Mouse (Mus musculus): ENCODE measurements around the gene Slc27a1. TPM values are rescaled to one million over a fixed set of nuclear protein-coding genes. Genes with fewer than 3 reads are reported as not detected.

The Slc27a1 gene
- polyA plus RNA-seq, 1 experiment from 2014 or later, result 35.2 TPM

DNA sequence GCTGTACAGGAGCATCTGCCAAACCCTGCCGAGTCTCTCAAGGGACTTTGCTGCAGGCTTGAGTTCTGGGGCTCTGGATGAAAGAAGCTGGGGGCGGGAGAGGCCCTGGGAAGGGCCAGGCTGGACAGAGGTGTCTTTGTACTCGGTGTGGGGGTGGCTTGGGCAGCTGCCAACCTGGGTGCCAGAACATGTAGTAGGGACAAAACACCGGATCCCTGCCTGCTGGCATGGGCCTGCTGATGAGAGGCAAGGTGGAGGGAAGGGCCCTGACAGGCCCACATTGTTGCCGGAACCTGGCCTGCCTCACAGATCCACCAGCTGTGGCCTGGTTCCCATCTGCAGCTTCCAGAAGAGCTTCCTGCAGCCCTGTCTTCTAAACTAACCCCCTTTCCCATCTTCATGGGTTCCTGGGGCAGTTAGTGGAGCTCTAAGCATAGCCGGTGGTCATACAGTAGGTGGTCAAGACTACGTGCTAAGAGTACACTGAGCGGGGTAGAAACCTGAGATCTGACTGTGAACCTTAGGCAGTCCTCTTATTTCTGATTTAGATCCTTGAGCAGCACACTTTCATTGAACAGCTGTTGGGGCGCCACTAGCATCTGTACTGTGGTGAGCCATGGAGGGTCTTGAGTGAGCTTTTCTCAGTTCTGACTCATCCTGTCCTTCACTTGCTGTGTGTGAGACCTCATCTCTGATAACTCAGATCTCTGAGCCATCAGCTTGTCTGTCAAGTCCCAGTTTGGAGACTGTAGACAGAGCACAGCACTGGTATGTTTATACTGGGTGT, 4.4 kb downstream of the Slc27a1 start:
- H3K9ac ChIP-seq (ENCODE audit: low read length), result peak overlapping the region; percentile 22; the same call in 1 of the 2 replicates
- WGBS, result 67% methylated on average over 9 of the region's 9 CpGs

DNA sequence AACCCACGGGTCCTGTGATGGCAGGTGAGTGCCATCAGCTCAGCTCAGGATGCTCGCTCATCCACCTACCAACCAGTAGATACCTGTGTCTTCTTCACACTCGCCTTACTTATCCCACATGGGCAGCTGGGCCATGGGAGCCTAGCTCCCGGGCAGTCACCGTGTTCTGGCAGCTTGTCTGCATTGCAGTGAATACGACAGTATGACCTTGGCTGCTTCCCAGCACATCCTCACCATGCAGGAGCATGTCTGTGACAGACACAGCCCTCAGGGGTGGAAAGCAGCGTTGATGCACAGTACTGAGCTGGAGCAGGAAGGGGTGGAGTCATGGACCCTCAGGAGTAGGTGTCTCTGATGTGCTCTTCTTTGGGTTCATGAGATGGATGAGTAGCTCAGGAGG, 5.7 kb downstream of the Slc27a1 start:
- Histone ChIP-seq H3K9me3 (replicated peaks; ENCODE audit: control insufficient read depth, low read length) (no peaks in the 10 kb centered on the region), H3K4me3 (replicated peaks; ENCODE audit: low read length) (no peak overlapping the region), H3K9ac (ENCODE audit: low read length) (no peak overlapping the region), H3K27ac (ENCODE audit: low read length) (no peak overlapping the region), H3K4me1 (ENCODE audit: control insufficient read depth, insufficient read depth, low read length) (peaks cover 7% of the 10 kb centered on the region), H3K4me2 (ENCODE audit: low read depth, low read length) (no peak overlapping the region), H3K27me3 (ENCODE audit: control insufficient read depth, insufficient read depth, low read length) (no peaks in the 10 kb centered on the region), H3K36me3 (ENCODE audit: control insufficient read depth, insufficient read depth, low read length) (no peaks in the 10 kb centered on the region)
- WGBS, result 75% methylated on average over 7 of the region's 7 CpGs
- ATAC-seq (ENCODE audit: insufficient read depth, low FRiP score), result no peak

More for the DNA sequence above, 4.4 kb downstream of the Slc27a1 start:
- peak overlapping the region; percentile 52; the same call in 1 of the 2 replicates for H3K27ac ChIP-seq (ENCODE audit: low read length)
- no peaks in the 10 kb centered on the region for H3K36me3 ChIP-seq (ENCODE audit: control insufficient read depth, insufficient read depth, low read length)
- H3K4me1 ChIP-seq (ENCODE audit: control insufficient read depth, insufficient read depth, low read length), result peaks cover 17% of the 10 kb centered on the region
- H3K4me3 ChIP-seq (replicated peaks; ENCODE audit: low read length), result no peak overlapping the region
- H3K4me2 ChIP-seq (ENCODE audit: low read depth, low read length), result 0 out of 2 replicates have a peak overlapping the region, but pooled peaks have one; percentile 2
- no peaks in the 10 kb centered on the region for H3K27me3 ChIP-seq (ENCODE audit: control insufficient read depth, insufficient read depth, low read length)
- ATAC-seq (ENCODE audit: insufficient read depth, low FRiP score), result no peak
- no peaks in the 10 kb centered on the region for H3K9me3 ChIP-seq (replicated peaks; ENCODE audit: control insufficient read depth, low read length)

DNA sequence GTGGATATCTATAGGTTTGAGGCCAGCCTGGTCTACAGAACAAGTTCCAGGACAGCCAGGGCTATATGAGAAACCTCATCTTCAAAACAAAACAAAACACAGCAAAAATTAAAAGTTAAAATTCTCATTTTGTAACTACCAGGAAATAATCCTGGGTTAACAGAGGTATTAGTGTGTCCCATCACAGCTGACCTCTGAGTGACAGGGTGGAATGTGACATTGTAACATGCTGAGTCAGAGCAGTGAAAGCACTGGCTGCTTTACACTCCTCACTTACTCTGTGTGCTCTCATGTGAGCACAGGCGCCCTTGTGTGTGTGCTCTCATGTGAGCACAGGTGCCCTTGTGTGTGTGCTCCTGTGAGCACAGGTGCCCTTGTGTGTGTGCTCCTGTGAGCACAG, 6.3 kb downstream of the Slc27a1 start:
- Histone ChIP-seq H3K4me2 (ENCODE audit: low read depth, low read length) (no peak overlapping the region), H3K27me3 (ENCODE audit: control insufficient read depth, insufficient read depth, low read length) (no peaks in the 10 kb centered on the region), H3K27ac (ENCODE audit: low read length) (no peak overlapping the region), H3K4me1 (ENCODE audit: control insufficient read depth, insufficient read depth, low read length) (peaks cover 7% of the 10 kb centered on the region), H3K4me3 (replicated peaks; ENCODE audit: low read length) (no peak overlapping the region), H3K36me3 (ENCODE audit: control insufficient read depth, insufficient read depth, low read length) (no peaks in the 10 kb centered on the region), H3K9me3 (replicated peaks; ENCODE audit: control insufficient read depth, low read length) (no peaks in the 10 kb centered on the region), H3K9ac (ENCODE audit: low read length) (no peak overlapping the region)
- WGBS, result 68% methylated on average over 1 of the region's 1 CpGs
- no peak for ATAC-seq (ENCODE audit: insufficient read depth, low FRiP score)

DNA sequence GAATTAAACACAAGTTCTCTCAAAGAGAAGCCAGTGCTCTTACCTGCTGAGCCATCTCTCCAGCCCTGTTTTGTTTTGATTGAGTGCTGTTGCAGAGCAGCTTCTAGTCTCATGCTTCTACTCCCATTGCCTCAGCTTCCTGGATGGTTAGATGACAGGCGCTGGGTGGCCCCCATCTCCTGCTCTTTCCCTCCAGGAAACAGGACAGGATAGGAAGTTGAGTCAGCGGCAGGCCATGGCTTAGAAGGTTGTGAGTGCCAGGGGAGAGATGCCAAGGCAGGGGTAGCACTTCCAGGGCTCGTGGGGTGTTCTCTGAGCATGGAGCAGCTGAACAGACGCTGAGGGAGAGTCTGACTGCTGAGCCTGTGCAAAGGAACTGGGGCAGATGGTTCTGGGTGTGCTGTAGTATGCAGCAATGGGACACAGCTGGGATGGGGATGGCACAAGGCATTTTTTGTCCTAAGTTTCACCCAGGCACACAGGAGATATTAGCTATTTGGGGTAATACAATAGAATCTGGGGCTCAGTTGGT, 9.2 kb downstream of the Slc27a1 start:
- no peak overlapping the region for H3K27ac ChIP-seq (ENCODE audit: low read length)
- no peak overlapping the region for H3K4me2 ChIP-seq (ENCODE audit: low read depth, low read length)
- H3K9ac ChIP-seq (ENCODE audit: low read length), result no peak overlapping the region
- H3K4me1 ChIP-seq (ENCODE audit: control insufficient read depth, insufficient read depth, low read length), result no peaks in the 10 kb centered on the region
- no peaks in the 10 kb centered on the region for H3K36me3 ChIP-seq (ENCODE audit: control insufficient read depth, insufficient read depth, low read length)
- ATAC-seq (ENCODE audit: insufficient read depth, low FRiP score), result no peak
- WGBS, result 70% methylated on average over 4 of the region's 4 CpGs
- no peaks in the 10 kb centered on the region for H3K9me3 ChIP-seq (replicated peaks; ENCODE audit: control insufficient read depth, low read length)
- H3K27me3 ChIP-seq (ENCODE audit: control insufficient read depth, insufficient read depth, low read length), result no peaks in the 10 kb centered on the region
- H3K4me3 ChIP-seq (replicated peaks; ENCODE audit: low read length), result no peak overlapping the region

DNA sequence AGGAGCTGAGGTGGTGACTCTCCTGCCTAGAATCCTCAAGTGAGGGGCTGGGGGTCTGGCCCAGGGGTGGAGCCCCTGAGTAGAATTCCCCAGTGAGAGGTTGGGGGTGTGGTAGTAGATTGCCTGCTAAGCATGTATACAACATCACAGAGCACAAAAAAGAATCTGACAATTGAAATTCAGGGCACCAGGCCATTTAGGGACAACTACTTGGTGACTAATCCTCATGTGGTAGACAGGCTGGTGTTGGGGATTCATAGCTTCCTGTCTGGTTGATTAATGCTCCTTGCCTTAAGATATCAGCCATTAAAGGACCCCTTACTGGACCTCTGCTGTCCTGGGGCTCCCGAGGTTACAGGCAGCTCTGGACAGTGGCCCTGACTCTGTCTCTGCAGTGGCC, 10.3 kb downstream of the Slc27a1 start:
- no peak overlapping the region for H3K27ac ChIP-seq (ENCODE audit: low read length)
- ATAC-seq (ENCODE audit: insufficient read depth, low FRiP score), result no peak
- WGBS, result 76% methylated on average over 1 of the region's 1 CpGs

DNA sequence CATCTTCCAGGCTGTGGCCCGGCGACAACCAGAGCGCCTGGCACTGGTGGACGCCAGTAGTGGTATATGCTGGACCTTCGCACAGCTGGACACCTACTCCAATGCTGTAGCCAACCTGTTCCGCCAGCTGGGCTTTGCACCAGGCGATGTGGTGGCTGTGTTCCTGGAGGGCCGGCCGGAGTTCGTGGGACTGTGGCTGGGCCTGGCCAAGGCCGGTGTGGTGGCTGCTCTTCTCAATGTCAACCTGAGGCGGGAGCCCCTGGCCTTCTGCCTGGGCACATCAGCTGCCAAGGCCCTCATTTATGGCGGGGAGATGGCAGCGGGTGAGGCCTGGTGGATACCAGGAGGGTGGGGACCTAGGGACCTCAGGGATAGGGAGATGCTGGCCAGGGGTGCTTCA, 10.8 kb downstream of the Slc27a1 start:
- 88% methylated on average over 14 of the region's 14 CpGs for WGBS
- H3K4me2 ChIP-seq (ENCODE audit: low read depth, low read length), result no peak overlapping the region
- H3K36me3 ChIP-seq (ENCODE audit: control insufficient read depth, insufficient read depth, low read length), result peaks cover 3% of the 10 kb centered on the region
- no peaks in the 10 kb centered on the region for H3K27me3 ChIP-seq (ENCODE audit: control insufficient read depth, insufficient read depth, low read length)
- ATAC-seq (ENCODE audit: insufficient read depth, low FRiP score), result no peak
- H3K27ac ChIP-seq (ENCODE audit: low read length), result no peak overlapping the region
- H3K9me3 ChIP-seq (replicated peaks; ENCODE audit: control insufficient read depth, low read length), result no peaks in the 10 kb centered on the region
- H3K9ac ChIP-seq (ENCODE audit: low read length), result no peak overlapping the region
- H3K4me1 ChIP-seq (ENCODE audit: control insufficient read depth, insufficient read depth, low read length), result no peaks in the 10 kb centered on the region
- no peak overlapping the region for H3K4me3 ChIP-seq (replicated peaks; ENCODE audit: low read length)

More for the DNA sequence above, 10.3 kb downstream of the Slc27a1 start:
- Histone ChIP-seq H3K36me3 (ENCODE audit: control insufficient read depth, insufficient read depth, low read length) (no peaks in the 10 kb centered on the region), H3K4me2 (ENCODE audit: low read depth, low read length) (no peak overlapping the region), H3K9ac (ENCODE audit: low read length) (no peak overlapping the region), H3K27me3 (ENCODE audit: control insufficient read depth, insufficient read depth, low read length) (no peaks in the 10 kb centered on the region), H3K9me3 (replicated peaks; ENCODE audit: control insufficient read depth, low read length) (no peaks in the 10 kb centered on the region), H3K4me3 (replicated peaks; ENCODE audit: low read length) (no peak overlapping the region), H3K4me1 (ENCODE audit: control insufficient read depth, insufficient read depth, low read length) (no peaks in the 10 kb centered on the region)

DNA sequence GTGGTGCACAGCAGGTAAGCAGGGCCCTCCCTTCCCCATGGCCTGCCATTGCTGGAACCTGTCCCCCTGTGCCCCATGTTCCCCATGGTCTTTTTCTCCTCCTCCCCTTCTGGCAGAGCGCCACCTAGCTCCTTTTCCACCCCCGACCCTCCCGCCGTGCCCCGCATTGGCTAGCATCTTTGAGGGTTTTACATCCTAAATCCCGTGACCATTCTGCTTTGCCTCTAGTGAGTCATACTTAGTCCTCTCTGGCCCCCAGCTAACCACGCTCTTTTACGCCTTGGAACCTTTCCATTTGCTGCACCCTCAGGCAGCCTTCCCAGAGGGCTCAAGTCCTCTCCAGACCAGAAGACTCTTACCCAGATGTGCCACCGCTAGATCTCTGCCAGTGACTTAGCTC, 11.5 kb downstream of the Slc27a1 start:
- 55% methylated on average over 9 of the region's 9 CpGs for WGBS

DNA sequence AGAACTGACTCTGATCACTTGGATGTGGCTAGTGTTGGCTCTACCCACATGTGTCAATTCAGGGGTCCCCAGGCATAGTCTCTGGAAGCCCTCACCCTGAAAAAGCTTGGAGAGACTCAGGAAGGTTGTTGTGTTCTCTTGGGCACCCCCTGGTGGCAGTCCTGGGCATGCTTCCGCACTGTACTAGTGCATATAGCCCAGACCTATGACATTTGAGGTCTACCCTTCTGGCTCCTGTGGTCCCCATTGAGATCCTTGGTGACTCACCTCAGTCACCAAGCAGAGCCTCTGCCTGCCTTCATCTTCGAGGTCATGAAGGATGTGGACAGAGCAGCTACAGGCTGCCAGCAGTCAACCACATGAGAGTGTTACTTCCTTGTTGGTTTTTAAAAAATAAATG, 18.2 kb downstream of the Slc27a1 start:
- ATAC-seq (ENCODE audit: insufficient read depth, low FRiP score), result no peak

More for the DNA sequence above, 11.5 kb downstream of the Slc27a1 start:
- Histone ChIP-seq H3K9ac (ENCODE audit: low read length) (no peak overlapping the region), H3K4me3 (replicated peaks; ENCODE audit: low read length) (no peak overlapping the region), H3K4me2 (ENCODE audit: low read depth, low read length) (no peak overlapping the region), H3K9me3 (replicated peaks; ENCODE audit: control insufficient read depth, low read length) (no peaks in the 10 kb centered on the region), H3K36me3 (ENCODE audit: control insufficient read depth, insufficient read depth, low read length) (peaks cover 5% of the 10 kb centered on the region), H3K4me1 (ENCODE audit: control insufficient read depth, insufficient read depth, low read length) (no peaks in the 10 kb centered on the region), H3K27me3 (ENCODE audit: control insufficient read depth, insufficient read depth, low read length) (no peaks in the 10 kb centered on the region), H3K27ac (ENCODE audit: low read length) (peak overlapping the region; percentile 58; the same call in 1 of the 2 replicates)
- no peak for ATAC-seq (ENCODE audit: insufficient read depth, low FRiP score)

DNA sequence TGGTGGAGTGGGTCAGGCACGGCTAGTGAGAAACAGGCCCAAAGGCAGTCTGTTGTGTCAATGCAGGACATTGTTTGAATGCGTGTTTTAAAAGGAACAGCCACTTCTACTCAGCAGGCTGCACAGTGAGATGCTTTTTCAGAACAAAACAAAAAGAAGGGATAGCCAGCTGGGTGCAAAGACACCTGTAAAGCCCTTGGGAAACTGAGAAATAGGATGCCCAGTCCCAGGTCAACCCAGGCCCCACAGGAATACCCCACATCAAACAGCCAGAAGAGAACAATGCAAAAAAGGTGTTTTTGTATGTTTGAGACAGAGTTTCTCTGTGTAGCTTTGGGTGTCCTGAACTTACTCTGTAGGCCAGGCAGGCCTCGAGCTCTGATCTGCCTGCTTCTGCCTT, 20.1 kb downstream of the Slc27a1 start:
- peaks cover 5% of the 10 kb centered on the region for H3K36me3 ChIP-seq (ENCODE audit: control insufficient read depth, insufficient read depth, low read length)
- no peak overlapping the region for H3K4me2 ChIP-seq (ENCODE audit: low read depth, low read length)
- WGBS, result 75% methylated on average over 3 of the region's 3 CpGs
- no peak for ATAC-seq (ENCODE audit: insufficient read depth, low FRiP score)
- no peaks in the 10 kb centered on the region for H3K27me3 ChIP-seq (ENCODE audit: control insufficient read depth, insufficient read depth, low read length)
- H3K9me3 ChIP-seq (replicated peaks; ENCODE audit: control insufficient read depth, low read length), result no peaks in the 10 kb centered on the region
- no peak overlapping the region for H3K27ac ChIP-seq (ENCODE audit: low read length)
- H3K9ac ChIP-seq (ENCODE audit: low read length), result no peak overlapping the region
- no peak overlapping the region for H3K4me3 ChIP-seq (replicated peaks; ENCODE audit: low read length)
- H3K4me1 ChIP-seq (ENCODE audit: control insufficient read depth, insufficient read depth, low read length), result peaks cover 19% of the 10 kb centered on the region

More for the DNA sequence above, 18.2 kb downstream of the Slc27a1 start:
- no peak overlapping the region for H3K9ac ChIP-seq (ENCODE audit: low read length)
- peaks cover 5% of the 10 kb centered on the region for H3K36me3 ChIP-seq (ENCODE audit: control insufficient read depth, insufficient read depth, low read length)
- H3K4me2 ChIP-seq (ENCODE audit: low read depth, low read length), result no peak overlapping the region
- no peaks in the 10 kb centered on the region for H3K9me3 ChIP-seq (replicated peaks; ENCODE audit: control insufficient read depth, low read length)
- peaks cover 8% of the 10 kb centered on the region for H3K4me1 ChIP-seq (ENCODE audit: control insufficient read depth, insufficient read depth, low read length)
- no peak overlapping the region for H3K27ac ChIP-seq (ENCODE audit: low read length)
- no peak overlapping the region for H3K4me3 ChIP-seq (replicated peaks; ENCODE audit: low read length)
- no peaks in the 10 kb centered on the region for H3K27me3 ChIP-seq (ENCODE audit: control insufficient read depth, insufficient read depth, low read length)
- 71% methylated on average over 2 of the region's 2 CpGs for WGBS

Data from stomach, embryonic 16.5 days (tissue).